Mouse (Mus musculus): Measurements from ENCODE around the gene Dhx16.

GRCm38 (mm10) chr17:35929534-35929933, 49.9 kb downstream of the Dhx16 start:
- no peak for TF ChIP-seq CTCF (IDR thresholded peaks at IDR 0.05; ENCODE audit: insufficient read depth, low read length)
- TF ChIP-seq POLR2A (IDR thresholded peaks at IDR 0.05; ENCODE audit: borderline replicate concordance, extremely low read depth, low read depth, low read length) = no peak
